Mouse (Mus musculus) heart, postnatal 36 days (tissue): ENCODE data around the gene Zfp65. TPM values are rescaled to one million over a fixed set of nuclear protein-coding genes. Genes with fewer than 3 reads are reported as not detected.

ENCODE experiments used
- total RNA-seq, 2 experiments: library from RNA; stranded (reverse); gene quantifications; 2 replicates each; pipeline ENCODE4 v1.2.3; 2021

The Zfp65 gene
- total RNA-seq, 2 experiments from 2014 or later = 5.7 to 6.6 TPM

Other genes with a start within 250 kb of the Zfp65 start
- gene Zfp874b, start 244.9 kb downstream of the Zfp65 start, total RNA-seq = 10 to 100 TPM; 16.8 to 22.4 TPM
- 1 to 10 TPM; 3.5 to 4.7 TPM for gene Zfp58, start 228.6 kb downstream of the Zfp65 start, total RNA-seq
- gene Gm26965, start 203.0 kb downstream of the Zfp65 start, total RNA-seq = not detected
- 1 to 10 TPM; 7.1 TPM for gene Zfp87, start 203.0 kb downstream of the Zfp65 start, total RNA-seq
- 1 to 10 TPM; 3.5 to 4.1 TPM for gene Zfp748, start 175.3 kb downstream of the Zfp65 start, total RNA-seq
- gene Zfp729b, start 119.5 kb downstream of the Zfp65 start, total RNA-seq = 1 to 10 TPM; 3.8 to 5.2 TPM
- under 1 TPM; 0.81 to 0.83 TPM for gene Gm49345, start 91.4 kb downstream of the Zfp65 start, total RNA-seq
- gene Zfp729a, start 91.4 kb downstream of the Zfp65 start, total RNA-seq = 1 to 10 TPM; 3.3 to 4.2 TPM
- gene Zfp738, start 42.1 kb downstream of the Zfp65 start, total RNA-seq = 1 to 10 TPM; 4.8 to 5.9 TPM
- gene Zfp85, start 26.1 kb upstream of the Zfp65 start, total RNA-seq = 1 to 10 TPM; 1.9 to 2.1 TPM
- 1 to 10 TPM; 1.2 to 1.4 TPM for gene Zfp493, start 50.5 kb upstream of the Zfp65 start, total RNA-seq
- 1 to 10 TPM; 1.8 to 2.2 TPM for gene Zfp273, start 84.6 kb upstream of the Zfp65 start, total RNA-seq
- 1 to 10 TPM in 1 of 2 experiments, under 1 TPM in 1; 0.89 to 1.2 TPM for gene Gm10037, start 101.9 kb upstream of the Zfp65 start, total RNA-seq
- not detected for gene BC048507, start 134.2 kb upstream of the Zfp65 start, total RNA-seq